Mouse (Mus musculus): ENCODE measurements around the gene Tenm2. TPM values are rescaled to one million over a fixed set of nuclear protein-coding genes. Genes with fewer than 3 reads are reported as not detected.

Gene Tenm2
- polyA plus RNA-seq, 1 experiment, result 0.13 TPM

- TF ChIP-seq CTCF (IDR thresholded peaks at IDR 0.05; ENCODE audit: extremely low read depth, insufficient read length, insufficient replicate concordance, low read depth, low read length), result no peak
- no peak for TF ChIP-seq POLR2A (IDR thresholded peaks at IDR 0.05; ENCODE audit: low read depth, low read length)
- WGBS, result 81% methylated on average over 6 of the region's 6 CpGs
- Histone ChIP-seq H3K4me1 (ENCODE audit: control insufficient read depth, insufficient read depth, insufficient read length, low read length) (no peaks in the 10 kb centered on the region), H3K4me3 (ENCODE audit: low read depth, low read length) (no peak overlapping the region), H3K36me3 (ENCODE audit: control insufficient read depth, insufficient read depth, low read length) (no peaks in the 10 kb centered on the region), H3K27me3 (ENCODE audit: control insufficient read depth, insufficient read depth, low read length) (no peaks in the 10 kb centered on the region), H3K27ac (ENCODE audit: insufficient read depth, low read depth, low read length) (no peak overlapping the region)
Observed at GRCm38 (mm10) chr11:36172520-36172919, 1063.2 kb downstream of the Tenm2 start.

GRCm38 (mm10) chr11:36171991-36172390 is 1063.8 kb downstream of the Tenm2 start:
- 88% methylated on average over 7 of the region's 7 CpGs for WGBS
- Histone ChIP-seq H3K36me3 (ENCODE audit: control insufficient read depth, insufficient read depth, low read length) (no peaks in the 10 kb centered on the region), H3K27ac (ENCODE audit: insufficient read depth, low read depth, low read length) (no peak overlapping the region), H3K27me3 (ENCODE audit: control insufficient read depth, insufficient read depth, low read length) (no peaks in the 10 kb centered on the region), H3K4me1 (ENCODE audit: control insufficient read depth, insufficient read depth, insufficient read length, low read length) (no peaks in the 10 kb centered on the region), H3K4me3 (ENCODE audit: low read depth, low read length) (no peak overlapping the region)
- TF ChIP-seq POLR2A (IDR thresholded peaks at IDR 0.05; ENCODE audit: low read depth, low read length), result no peak
- no peak for TF ChIP-seq CTCF (IDR thresholded peaks at IDR 0.05; ENCODE audit: extremely low read depth, insufficient read length, insufficient replicate concordance, low read depth, low read length)

GRCm38 (mm10) chr11:36171221-36171620 is 1064.5 kb downstream of the Tenm2 start:
- no peak overlapping the region for H3K4me3 ChIP-seq (ENCODE audit: low read depth, low read length)
- H3K4me1 ChIP-seq (ENCODE audit: control insufficient read depth, insufficient read depth, insufficient read length, low read length), result no peaks in the 10 kb centered on the region
- 91% methylated on average over 12 of the region's 12 CpGs for WGBS
- no peak overlapping the region for H3K27ac ChIP-seq (ENCODE audit: insufficient read depth, low read depth, low read length)
- TF ChIP-seq CTCF (IDR thresholded peaks at IDR 0.05; ENCODE audit: extremely low read depth, insufficient read length, insufficient replicate concordance, low read depth, low read length), result no peak
- TF ChIP-seq POLR2A (IDR thresholded peaks at IDR 0.05; ENCODE audit: low read depth, low read length), result no peak
- H3K36me3 ChIP-seq (ENCODE audit: control insufficient read depth, insufficient read depth, low read length), result no peaks in the 10 kb centered on the region
- H3K27me3 ChIP-seq (ENCODE audit: control insufficient read depth, insufficient read depth, low read length), result no peaks in the 10 kb centered on the region

- no peaks in the 10 kb centered on the region for H3K27me3 ChIP-seq (ENCODE audit: control insufficient read depth, insufficient read depth, low read length)
- no peaks in the 10 kb centered on the region for H3K4me1 ChIP-seq (ENCODE audit: control insufficient read depth, insufficient read depth, insufficient read length, low read length)
- 89% methylated on average over 4 of the region's 4 CpGs for WGBS
- no peak for TF ChIP-seq POLR2A (IDR thresholded peaks at IDR 0.05; ENCODE audit: low read depth, low read length)
- no peak for TF ChIP-seq CTCF (IDR thresholded peaks at IDR 0.05; ENCODE audit: extremely low read depth, insufficient read length, insufficient replicate concordance, low read depth, low read length)
- H3K4me3 ChIP-seq (ENCODE audit: low read depth, low read length), result no peak overlapping the region
- no peaks in the 10 kb centered on the region for H3K36me3 ChIP-seq (ENCODE audit: control insufficient read depth, insufficient read depth, low read length)
- H3K27ac ChIP-seq (ENCODE audit: insufficient read depth, low read depth, low read length), result no peak overlapping the region
Observed at GRCm38 (mm10) chr11:36169738-36170137, 1066.0 kb downstream of the Tenm2 start.

- Histone ChIP-seq H3K27me3 (ENCODE audit: control insufficient read depth, insufficient read depth, low read length) (no peaks in the 10 kb centered on the region), H3K4me3 (ENCODE audit: low read depth, low read length) (no peak overlapping the region), H3K36me3 (ENCODE audit: control insufficient read depth, insufficient read depth, low read length) (no peaks in the 10 kb centered on the region), H3K4me1 (ENCODE audit: control insufficient read depth, insufficient read depth, insufficient read length, low read length) (no peaks in the 10 kb centered on the region), H3K27ac (ENCODE audit: insufficient read depth, low read depth, low read length) (no peak overlapping the region)
- 68% methylated on average over 6 of the region's 6 CpGs for WGBS
- TF ChIP-seq CTCF (IDR thresholded peaks at IDR 0.05; ENCODE audit: extremely low read depth, insufficient read length, insufficient replicate concordance, low read depth, low read length), result no peak
- TF ChIP-seq POLR2A (IDR thresholded peaks at IDR 0.05; ENCODE audit: low read depth, low read length), result no peak
Observed at GRCm38 (mm10) chr11:36168921-36169537, 1066.7 kb downstream of the Tenm2 start.

- TF ChIP-seq POLR2A (IDR thresholded peaks at IDR 0.05; ENCODE audit: low read depth, low read length), result no peak
- no peak for TF ChIP-seq CTCF (IDR thresholded peaks at IDR 0.05; ENCODE audit: extremely low read depth, insufficient read length, insufficient replicate concordance, low read depth, low read length)
- no peaks in the 10 kb centered on the region for H3K27me3 ChIP-seq (ENCODE audit: control insufficient read depth, insufficient read depth, low read length)
- no peaks in the 10 kb centered on the region for H3K4me1 ChIP-seq (ENCODE audit: control insufficient read depth, insufficient read depth, insufficient read length, low read length)
- H3K4me3 ChIP-seq (ENCODE audit: low read depth, low read length), result no peak overlapping the region
- 83% methylated on average over 10 of the region's 10 CpGs for WGBS
- H3K27ac ChIP-seq (ENCODE audit: insufficient read depth, low read depth, low read length), result no peak overlapping the region
- H3K36me3 ChIP-seq (ENCODE audit: control insufficient read depth, insufficient read depth, low read length), result no peaks in the 10 kb centered on the region
Observed at GRCm38 (mm10) chr11:36167766-36168318, 1067.9 kb downstream of the Tenm2 start.

GRCm38 (mm10) chr11:36163580-36163979 is 1072.2 kb downstream of the Tenm2 start:
- H3K27ac ChIP-seq (ENCODE audit: insufficient read depth, low read depth, low read length), result no peak overlapping the region
- H3K36me3 ChIP-seq (ENCODE audit: control insufficient read depth, insufficient read depth, low read length), result no peaks in the 10 kb centered on the region
- no peaks in the 10 kb centered on the region for H3K4me1 ChIP-seq (ENCODE audit: control insufficient read depth, insufficient read depth, insufficient read length, low read length)
- H3K27me3 ChIP-seq (ENCODE audit: control insufficient read depth, insufficient read depth, low read length), result no peaks in the 10 kb centered on the region
- TF ChIP-seq CTCF (IDR thresholded peaks at IDR 0.05; ENCODE audit: extremely low read depth, insufficient read length, insufficient replicate concordance, low read depth, low read length) (no peak), POLR2A (IDR thresholded peaks at IDR 0.05; ENCODE audit: low read depth, low read length) (no peak)
- 75% methylated on average over 11 of the region's 11 CpGs for WGBS
- H3K4me3 ChIP-seq (ENCODE audit: low read depth, low read length), result no peak overlapping the region

All from small intestine, adult 2 months (tissue).